Mouse (Mus musculus): ENCODE measurements around the gene Gm49425.
A peak's percentile ranks its signal among the peaks of the same experiment; 100 is the strongest.
"Not testable (repeated sequence)": the region's sequence is repeated elsewhere in the genome, so short reads cannot be mapped to it uniquely, and the experiment has no call there.

Gm49425 gene

GRCm38 (mm10) chr15:101517161-101517560, at the start of gene Gm49425:
Gm49425 (minus strand) TSS chr15:101517261.
- not testable (repeated sequence) for DNase-seq (ENCODE audit: low spot score in 2 of 2)

DNA sequence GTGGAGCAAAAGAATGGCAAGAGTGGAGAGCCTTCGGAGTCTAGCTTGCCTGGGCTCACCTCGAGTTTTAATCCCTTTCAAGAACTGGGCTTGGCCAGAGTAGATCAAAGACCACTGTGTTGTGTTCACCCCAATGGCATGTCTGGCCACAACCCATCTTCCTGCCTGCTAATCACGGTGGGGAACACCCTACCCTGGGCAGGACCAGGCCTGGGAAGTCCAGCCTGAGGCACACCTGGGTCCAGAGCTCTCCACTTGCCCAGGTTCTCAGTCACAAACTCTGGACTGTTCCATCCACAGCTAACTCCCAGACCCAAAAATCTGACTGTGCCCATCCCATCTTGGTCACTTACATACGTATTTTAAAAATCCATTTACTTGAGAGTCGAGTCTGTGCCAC, 45.8 kb upstream of the Gm49425 start, which contains the start of gene Krt90:
Gene Krt90 (minus strand): TSS at position 101 of the 400 bp plus-strand sequence.
- DNase-seq (ENCODE audit: low spot score in 2 of 2): no peak

- DNase-seq (ENCODE audit: low spot score in 2 of 2): no peak
These were observed 41.1 kb upstream of the Gm49425 start for GRCm38 (mm10) chr15:101558034-101558646.

- DNase-seq (ENCODE audit: low spot score in 2 of 2): peak; percentile 19 to 22
These were observed 36.1 kb upstream of the Gm49425 start for GRCm38 (mm10) chr15:101553169-101553568.

DNA sequence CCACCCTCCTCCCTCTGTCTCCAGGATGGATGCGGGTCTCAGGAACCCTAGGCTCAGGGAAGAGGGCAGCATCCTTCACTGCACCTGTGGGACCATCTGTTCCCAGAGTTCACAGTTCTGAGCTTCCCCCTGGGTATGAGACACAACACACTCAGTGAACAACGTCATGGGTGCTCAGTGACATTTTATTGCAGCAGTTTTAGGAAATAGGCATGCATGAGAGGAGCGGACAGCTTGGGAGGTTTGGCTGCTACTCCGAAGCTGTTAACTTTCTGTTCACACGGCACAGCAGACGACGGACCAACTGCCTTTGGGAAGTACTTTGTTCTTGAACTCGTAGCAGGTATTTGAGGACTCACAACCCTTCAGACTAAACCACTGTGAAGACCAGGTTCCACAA, 35.1 kb upstream of the Gm49425 start:
- DNase-seq (ENCODE audit: low spot score in 2 of 2): no peak

DNA sequence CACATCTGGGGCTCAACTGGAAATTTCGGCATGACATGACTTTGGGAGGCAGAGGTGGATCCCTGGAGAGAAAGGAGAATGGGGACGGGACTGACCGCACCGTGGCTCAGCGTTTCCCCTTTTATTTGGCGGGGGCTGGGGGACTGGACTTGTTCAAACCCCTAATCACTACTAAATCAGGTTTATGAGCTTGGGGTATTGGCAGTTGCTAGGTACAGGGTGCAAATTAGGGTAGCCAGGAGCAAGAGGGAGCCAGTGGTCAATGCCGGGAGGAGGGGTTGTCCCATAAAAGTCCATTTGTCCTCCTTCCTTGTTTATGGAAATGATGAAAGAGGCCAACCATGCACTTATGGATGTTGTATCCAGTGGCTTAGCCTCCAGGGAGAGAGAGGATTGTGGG, 33.5 kb upstream of the Gm49425 start, which contains the start of gene Krt82:
Gene Krt82 (minus strand): TSS at position 101 of the 400 bp plus-strand sequence.
- DNase-seq (ENCODE audit: low spot score in 2 of 2): no peak

DNA sequence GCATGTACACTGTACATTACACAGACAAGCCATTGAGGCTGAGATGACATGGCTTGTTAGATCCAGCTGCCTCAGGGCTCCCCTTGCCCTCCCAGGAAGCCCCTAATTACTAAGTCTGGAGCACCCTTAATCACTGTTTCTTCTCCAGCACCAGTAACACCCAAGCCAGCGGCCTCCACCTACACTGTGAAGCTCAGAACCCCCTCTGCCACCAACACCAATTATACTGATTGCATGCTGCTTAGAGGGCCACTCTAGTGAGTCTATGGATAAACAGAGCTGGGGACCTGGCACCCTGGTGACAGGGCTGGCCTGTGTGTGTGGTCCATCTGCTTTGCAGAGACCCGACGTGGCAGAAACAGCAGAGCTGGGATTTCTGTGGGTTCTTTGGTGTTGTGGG, 27.4 kb upstream of the Gm49425 start:
- no peak for DNase-seq (ENCODE audit: low spot score in 2 of 2)

DNA sequence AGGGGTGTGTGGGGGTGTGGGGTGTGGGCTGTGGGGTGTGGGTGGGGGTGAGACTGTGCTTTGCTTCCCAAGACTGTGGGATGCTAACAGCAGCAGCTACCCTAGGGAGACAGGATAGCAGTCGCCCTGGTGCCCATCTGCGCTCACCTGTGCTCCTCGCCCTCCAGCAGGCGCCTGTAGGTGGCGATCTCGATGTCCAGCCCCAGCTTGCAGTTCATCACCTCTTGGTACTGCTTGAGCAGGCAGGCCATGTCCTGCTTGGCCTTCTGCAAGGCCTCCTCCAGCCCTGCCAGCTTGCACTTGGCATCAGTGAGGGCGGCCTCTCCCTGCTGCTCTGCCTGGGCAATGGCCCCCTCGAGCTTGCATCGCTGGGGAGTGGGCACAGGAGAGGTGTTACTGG, 25.5 kb upstream of the Gm49425 start:
- DNase-seq (ENCODE audit: low spot score in 2 of 2): no peak

GRCm38 (mm10) chr15:101538580-101538900, 21.5 kb upstream of the Gm49425 start:
- DNase-seq (ENCODE audit: low spot score in 2 of 2): no peak

DNA sequence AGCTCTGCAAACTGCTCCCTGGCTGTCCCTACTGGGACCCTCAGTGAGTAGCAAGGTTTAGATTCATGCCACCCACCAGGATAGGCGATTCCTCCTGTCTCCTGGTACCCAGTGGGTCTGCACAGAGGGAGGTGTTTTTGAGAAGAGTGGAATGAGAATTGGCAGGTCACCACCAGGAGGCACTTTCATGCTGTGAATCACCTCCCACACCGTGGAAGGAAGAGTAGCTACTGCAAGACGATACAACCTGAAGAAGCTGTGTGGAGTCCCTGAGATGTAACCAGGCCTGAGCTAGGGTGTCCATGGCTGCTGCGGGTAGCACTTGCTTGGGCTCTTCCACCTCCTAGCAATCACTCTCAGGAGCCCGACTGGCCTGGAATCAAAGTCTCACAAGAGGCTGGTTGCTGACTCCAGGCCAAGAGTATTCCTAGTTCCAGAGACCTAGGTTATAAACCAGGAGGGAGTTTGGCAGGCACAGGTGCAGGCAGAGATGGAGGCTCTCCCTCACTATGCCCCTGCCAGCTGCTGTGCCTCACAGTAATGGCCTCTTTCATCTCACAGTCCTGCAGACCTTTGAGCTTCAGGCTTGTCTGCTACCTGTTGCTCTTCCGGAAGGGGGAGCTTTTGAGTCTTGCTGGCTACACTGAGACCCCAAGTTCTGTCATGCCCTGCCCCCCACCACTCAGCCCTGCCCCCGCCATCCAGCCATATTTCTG, 21.0 kb upstream of the Gm49425 start:
- DNase-seq (ENCODE audit: low spot score in 2 of 2): no peak

DNA sequence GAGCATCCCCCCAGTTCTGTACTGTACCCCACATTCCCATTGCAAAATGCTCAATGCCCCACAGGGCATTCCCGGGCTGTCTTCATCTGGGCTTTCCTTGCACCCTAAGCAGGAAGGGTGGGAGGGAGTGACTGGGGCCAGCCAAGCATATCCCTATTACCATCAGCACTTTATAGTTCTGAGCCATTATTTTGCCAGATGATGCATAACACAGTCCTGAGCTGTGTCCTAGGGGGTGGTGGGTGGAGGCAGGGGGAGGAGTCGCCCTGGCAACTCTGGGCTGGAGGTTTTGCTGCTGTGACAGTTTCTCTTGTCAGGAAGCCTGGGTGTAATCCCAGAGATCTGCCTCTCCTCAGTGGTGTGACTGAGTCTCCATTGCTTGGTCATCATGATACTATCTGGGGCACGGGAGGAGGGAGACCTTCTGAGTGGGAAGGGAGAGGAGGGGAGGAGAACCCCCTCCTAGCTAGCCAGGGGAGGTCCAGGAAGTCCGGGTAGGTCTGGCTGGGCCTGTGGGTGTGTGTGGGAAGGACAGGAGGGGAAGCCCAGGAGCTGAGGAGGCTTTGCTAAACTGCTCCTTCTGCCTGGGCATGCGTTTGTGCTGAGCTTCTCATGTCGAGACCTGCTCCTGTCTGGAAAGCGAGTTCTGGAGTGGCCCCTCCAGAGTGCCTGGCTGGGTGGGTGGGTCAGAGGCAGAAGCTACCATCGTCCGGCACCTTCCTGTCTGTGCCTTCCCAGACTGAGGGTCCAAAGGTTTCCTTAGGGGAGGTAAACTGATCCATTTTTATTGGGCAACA, 19.2 kb upstream of the Gm49425 start:
- DNase-seq (ENCODE audit: low spot score in 2 of 2): no peak

DNA sequence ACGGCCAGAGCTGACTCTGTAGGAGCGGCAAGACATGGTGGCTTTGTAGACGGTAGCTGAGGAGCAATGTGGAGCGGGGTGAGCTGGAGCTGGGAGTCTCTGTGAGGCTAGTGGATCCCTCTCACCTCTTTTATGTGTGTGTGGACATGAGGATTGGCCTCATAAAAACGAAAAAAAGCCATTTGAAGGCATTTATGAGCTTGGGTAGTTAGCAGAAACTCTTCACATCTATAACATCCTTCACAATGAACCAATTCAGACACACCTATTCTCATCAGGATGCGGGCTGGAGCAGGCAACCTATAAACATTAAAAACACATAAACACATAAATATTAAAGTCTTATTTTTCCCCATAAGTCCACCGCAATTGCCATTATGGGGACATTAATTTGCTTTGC, 15.7 kb upstream of the Gm49425 start, which contains the start of gene Krt84:
Gene Krt84 (minus strand): TSS at position 101 of the 400 bp plus-strand sequence.
- no peak for DNase-seq (ENCODE audit: low spot score in 2 of 2)

- DNase-seq (ENCODE audit: low spot score in 2 of 2): no peak
These were observed 5.6 kb upstream of the Gm49425 start for GRCm38 (mm10) chr15:101522556-101523232.

- peak; percentile 39 to 75 for DNase-seq (ENCODE audit: low spot score in 2 of 2)
These were observed 2.7 kb upstream of the Gm49425 start for GRCm38 (mm10) chr15:101519792-101520191.

DNA sequence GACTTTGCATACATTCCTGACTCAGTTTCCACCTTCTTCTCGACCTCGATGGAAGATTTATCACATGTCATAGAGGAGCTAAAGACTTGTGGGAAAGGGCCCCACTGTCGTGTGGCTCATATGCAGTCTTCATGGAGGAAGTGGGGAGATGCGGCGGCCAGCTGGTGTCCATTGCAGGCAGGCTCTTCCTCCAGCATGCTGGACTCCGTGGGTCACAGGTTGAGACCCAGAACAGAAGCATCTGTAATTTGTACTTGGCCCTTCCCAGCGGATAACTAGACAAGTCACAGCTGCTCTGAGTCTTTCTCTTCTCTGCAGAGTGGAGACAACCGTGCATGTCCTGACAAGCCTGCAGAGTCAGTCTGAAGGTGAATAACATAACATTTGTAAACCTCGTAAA, 8.8 kb downstream of the Gm49425 start:
- no peak for DNase-seq (ENCODE audit: low spot score in 2 of 2)

GRCm38 (mm10) chr15:101506896-101507758, 9.9 kb downstream of the Gm49425 start:
- DNase-seq (ENCODE audit: low spot score in 2 of 2): no peak

- no peak for DNase-seq (ENCODE audit: low spot score in 2 of 2)
These were observed 19.9 kb downstream of the Gm49425 start for GRCm38 (mm10) chr15:101497181-101497580.

DNA sequence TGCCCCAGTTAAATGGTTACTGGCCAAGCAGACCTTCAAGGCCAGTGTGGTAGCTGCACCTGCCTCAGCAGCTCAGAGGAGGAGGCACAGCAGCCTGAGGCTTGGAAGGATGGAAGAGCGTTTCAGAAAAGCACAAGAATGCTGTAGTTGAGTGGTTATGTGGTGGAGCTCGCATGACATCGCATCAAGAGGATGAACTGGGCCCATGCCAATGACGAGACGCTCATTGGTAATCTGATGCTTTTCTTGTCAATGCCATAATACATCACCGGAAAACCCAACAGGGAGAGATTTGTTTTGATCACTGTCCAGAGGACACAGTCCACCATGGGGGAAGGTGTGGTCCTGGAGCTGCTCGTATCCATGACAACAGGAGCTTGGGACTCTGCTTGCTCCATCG, 21.8 kb downstream of the Gm49425 start:
- no peak for DNase-seq (ENCODE audit: low spot score in 2 of 2)

DNA sequence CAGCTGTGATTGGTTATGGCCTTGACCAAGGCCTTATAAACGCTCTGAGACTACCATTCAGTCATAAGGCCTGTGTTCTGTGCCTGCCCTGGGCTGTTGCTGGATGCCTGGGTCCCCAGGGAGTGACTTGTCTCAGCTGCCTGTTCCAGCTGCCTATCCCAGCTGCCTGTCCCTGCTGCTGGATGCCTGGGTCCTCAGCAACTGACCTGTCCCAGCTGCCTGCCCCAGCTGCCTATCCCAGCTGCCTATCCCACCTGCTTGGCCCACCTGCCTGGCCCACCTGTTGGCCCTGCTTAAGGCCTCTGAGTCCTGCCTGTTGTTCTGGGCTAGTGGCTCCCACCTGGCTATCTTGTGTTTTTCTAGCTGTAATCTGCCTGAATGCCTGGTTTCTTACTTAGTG, 22.9 kb downstream of the Gm49425 start:
- DNase-seq (ENCODE audit: low spot score in 2 of 2): no peak

- no peak for DNase-seq (ENCODE audit: low spot score in 2 of 2)
These were observed 23.3 kb downstream of the Gm49425 start for GRCm38 (mm10) chr15:101493713-101494112.

DNA sequence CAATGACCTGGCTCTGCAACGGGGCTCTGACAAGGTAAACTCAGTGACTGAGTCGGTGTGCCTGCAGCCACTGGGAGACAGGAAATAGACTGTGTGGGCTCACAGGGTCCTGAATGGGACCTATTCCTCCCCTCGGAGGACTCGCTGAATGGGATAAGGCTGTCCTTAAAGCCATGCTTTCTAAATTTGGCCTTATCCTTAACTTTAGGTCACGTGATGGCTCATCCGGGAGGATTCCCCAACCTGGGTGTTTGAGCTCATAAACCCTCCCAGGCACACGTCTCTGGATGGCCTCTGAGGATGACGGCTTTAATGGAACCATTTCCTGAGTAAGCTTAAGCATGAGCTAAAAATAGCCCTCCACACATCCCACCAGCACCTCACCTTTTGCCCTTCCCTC, 24.3 kb downstream of the Gm49425 start:
- no peak for DNase-seq (ENCODE audit: low spot score in 2 of 2)
